Mouse (Mus musculus) liver, embryonic 14.5 days (tissue): ENCODE measurements around the gene Prdx5.

Experiments
- CTCF ChIP-seq: IDR thresholded peaks from 2 replicates; pipeline ENCODE4 v1.5.1; 2016; ENCODE audit warnings: antibody characterized with exemption, low read depth, control low read depth
- EP300 ChIP-seq: IDR thresholded peaks from 2 replicates; pipeline ENCODE4 v1.6.1; 2016; ENCODE audit warnings: antibody characterized with exemption, low read depth

GRCm38 (mm10) chr19:6925307-6925573 lies 15.3 kb upstream of the Prdx5 start, which contains the start of gene Catsperz:
- TF ChIP-seq CTCF (no peak), EP300 (no peak)
